Mouse (Mus musculus) urinary bladder, postnatal 25 days (tissue): Measurements from ENCODE around the gene Gm11992.

Source experiments
- DNase-seq: peaks from one replicate; pipeline ENCODE4 v3.0.0; 2022; ENCODE audit warnings: low spot score

The Gm11992 gene

DNA sequence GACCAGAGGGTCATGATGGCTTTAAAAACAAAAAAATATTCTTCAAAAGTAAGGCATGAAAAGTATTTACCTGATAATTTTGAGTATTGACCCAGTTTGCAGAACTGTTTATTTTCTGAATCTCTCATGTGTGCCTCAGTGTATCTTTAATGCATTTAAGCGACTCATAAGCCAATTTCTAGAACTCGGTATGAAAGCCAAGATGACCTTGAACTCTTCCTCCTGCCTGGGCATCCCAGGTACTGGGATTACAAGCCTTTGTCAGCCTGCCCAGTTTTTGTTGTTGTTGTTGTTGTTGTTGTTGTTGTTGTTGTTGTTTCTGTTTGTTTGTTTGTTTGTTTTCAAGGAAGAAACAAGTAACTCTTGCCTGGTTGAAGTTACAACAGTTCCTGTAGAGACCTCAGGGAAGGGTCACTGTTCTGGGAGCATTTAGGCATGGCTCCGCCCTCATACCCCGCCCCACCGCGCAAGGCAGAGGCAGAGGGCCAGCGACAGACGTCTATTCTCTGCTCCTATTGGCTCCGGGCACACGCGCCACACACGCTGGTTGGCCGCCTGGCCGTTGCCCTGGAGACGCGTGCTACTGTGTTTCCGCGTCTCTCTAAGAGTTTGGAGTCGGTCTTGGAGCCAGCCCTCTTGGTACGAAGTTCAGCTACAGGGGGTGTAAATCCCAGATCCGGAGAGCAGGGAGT, at the start of gene Gm11992:
Gene Gm11992 (plus strand): TSS at position 584 of the 692 bp plus-strand sequence.
- DNase-seq = peak; percentile 72

DNA sequence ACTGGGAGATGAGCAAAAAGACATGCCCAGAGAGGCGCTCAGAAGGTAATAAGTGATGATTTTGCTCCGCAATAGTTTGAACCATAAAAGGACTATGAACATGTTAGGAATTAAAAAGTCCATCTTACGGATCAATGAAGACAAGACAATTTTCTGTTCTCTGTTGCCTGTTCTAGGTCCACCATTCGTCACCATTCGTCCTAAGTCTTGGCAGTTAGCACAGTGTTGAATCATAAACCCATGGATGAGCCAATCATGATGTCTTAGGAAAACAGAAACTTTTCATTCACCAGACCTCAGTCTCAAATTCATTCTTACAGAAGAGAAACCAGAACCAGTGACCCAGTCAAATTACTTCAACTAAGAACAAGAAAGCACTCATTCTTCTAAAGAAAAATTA, 39.6 kb upstream of the Gm11992 start:
- no peak for DNase-seq

DNA sequence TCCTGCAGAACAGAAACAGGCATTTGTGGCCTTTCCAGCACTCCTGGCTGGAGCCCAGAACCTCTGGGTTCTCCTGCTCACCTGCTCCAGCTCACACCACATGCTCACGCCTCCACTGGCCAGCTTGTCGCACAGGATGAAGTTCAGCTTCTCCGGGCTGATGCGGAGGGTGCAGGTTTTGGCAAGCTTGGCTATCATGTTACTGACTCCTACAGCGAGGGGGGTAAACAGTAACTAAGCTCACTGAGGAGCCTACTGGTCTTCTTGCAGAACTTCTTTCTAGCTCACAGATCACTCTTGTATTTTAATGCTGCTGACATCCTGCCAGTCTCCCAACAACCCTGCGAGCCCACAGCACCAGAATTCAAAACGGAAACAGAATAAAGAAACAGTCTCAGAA, 38.0 kb upstream of the Gm11992 start:
- peak; percentile 15 for DNase-seq

DNA sequence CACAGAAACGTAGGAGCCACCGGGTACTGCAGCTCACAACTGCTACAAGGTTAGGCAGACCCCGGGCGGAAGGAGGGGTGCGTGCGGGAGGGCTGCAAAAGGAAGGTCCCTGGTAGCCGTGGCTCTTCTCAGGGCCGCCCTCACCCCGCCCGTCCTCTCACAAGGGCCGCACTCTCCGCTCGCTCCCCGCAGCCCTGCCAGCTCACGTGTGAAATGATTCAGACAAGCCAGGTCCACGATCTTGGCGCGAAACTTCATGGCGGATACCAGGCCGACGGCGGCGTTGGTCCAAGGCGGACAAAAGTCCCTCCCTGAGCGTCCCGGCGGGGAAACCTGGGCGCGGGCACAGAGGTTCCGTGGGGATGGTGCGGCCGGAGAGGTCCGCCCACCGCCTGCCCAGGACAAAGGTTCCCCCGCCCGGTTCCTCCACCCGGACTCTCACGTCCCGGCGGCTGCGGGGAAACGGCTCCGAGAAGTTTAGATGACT, 37.5 kb upstream of the Gm11992 start, which contains the start of gene Hus1:
Gene Hus1 (minus strand): TSS at position 339 of the 487 bp plus-strand sequence.
- DNase-seq = peak; percentile 88

DNA sequence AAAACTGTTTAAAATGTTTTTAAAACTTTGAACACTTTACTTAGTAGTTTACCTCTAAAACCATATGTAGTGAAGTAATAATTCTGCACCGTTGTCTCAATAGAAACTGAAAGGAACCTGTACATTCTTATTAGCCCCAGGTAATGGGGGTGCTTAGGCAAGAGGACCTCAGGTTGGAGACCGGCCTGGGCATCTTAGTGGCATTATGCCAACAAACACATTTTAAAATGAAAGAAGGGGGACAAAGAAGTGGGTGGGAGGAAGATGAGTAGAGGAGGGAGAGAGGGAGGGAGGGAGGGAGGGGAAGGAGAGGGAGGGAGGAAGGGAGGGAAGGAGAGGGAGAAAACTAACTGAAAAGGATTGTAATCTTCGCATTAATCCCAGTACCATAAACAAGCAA, 37.0 kb upstream of the Gm11992 start:
- no peak for DNase-seq

DNA sequence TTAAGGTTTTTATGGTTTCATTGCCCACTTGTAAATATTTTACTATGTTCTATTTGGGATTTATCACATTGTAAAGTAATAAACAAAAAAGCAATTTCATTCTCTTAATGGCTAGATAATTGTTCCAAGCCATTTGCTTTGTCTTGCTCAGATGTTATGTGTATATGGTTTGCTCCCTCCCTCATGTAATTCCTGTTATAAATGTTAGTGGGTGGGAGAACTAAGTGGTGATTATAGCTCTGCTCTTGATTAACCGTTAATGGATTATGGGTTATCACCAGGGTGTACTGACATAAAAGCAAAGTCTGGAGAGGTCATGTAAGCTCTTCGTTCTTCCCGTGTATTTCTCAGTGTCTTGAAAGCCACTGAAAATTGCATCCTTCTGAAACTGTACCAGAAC, 33.7 kb upstream of the Gm11992 start:
- no peak for DNase-seq

DNA sequence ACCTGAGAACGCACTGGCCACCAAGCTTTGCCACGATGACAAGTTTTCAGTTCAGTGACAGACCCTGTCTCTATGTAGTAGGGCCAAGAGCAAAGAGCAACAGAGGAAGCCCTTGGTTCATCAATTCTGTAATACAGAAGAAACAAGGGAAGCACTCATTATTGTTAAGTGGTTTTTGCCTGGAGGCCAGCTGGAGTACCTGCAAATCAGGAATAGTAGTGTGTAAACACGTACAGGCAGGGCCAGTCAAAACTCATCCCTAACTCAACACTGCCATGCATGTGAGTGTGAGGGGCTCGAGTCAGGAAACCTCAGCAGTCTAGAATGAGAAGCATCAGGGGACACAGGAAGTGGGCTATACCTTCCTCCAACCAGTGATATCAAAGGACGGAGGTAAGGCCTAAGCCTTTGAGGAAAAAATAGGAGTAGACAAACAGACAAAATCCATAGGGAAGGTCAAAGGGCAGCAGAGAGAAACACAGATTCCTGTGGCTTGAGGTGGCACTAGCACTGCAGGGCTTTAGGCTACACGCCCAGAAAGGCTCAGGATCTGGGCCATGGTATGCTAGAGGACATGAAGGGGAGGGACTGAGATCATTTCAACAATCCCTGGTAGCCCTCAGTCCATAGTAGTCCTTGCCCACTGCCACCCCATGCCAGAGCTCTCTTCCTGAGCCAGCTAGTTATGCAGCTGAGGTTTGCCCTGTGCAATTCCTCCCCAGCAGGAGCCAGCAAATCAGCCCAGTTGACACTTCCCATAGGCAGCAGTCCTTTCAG, 29.7 kb upstream of the Gm11992 start:
- no peak for DNase-seq

DNA sequence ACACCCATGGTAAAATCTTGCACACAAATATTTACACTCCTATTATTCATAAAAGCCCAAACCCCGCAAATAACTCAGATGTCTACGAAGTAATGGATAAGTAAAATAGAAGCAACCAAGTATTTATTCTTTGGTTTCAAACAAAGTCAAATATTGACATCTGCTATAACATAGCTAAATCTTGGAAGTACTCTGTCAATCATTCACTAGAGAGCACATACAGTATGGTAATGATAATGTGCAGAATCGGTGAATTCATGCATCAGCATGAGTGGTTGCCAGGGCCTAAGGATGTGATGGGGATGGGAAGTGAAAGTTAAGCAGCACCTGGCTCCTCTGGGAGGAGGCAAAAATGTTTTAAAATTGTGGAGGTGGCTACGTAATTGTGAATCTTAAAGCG, 28.2 kb upstream of the Gm11992 start:
- no peak for DNase-seq

DNA sequence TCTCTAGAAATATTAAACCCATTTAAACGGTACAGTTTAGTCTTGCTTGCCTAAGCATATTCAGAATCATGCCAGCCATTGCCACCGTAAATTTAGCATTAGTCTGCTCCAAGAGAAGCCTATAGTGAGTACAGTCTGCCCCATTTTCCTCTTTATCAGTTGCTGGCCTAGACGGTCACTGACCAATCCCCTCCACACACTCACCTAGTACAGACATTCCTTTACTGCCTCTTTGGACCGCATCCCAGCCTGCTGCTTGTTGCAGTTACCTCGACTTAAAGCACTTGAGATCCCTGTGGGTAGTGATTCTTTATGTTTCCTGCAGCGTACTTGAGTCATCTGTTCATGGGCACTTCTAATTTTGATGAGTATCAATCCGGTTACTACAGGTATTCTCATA, 23.6 kb upstream of the Gm11992 start:
- no peak for DNase-seq

DNA sequence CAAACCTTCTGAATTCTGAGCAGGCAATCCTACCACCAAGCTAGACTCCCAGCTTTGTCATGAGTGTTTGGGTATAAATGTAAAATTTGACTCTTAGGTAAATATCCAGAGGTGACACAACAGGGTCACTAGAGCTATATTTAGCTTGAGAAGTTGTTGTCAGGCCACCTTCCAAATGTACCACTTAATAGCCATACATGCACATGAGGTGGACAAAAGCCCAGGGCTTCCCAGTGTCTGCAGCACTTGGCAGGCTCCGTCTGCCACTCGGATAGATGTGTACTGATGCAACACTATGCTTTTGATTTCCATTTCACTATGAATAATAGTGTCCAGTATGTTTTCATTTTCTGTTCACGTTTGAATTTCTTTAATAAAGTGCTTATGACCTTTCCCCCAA, 23.2 kb upstream of the Gm11992 start:
- DNase-seq = no peak

DNA sequence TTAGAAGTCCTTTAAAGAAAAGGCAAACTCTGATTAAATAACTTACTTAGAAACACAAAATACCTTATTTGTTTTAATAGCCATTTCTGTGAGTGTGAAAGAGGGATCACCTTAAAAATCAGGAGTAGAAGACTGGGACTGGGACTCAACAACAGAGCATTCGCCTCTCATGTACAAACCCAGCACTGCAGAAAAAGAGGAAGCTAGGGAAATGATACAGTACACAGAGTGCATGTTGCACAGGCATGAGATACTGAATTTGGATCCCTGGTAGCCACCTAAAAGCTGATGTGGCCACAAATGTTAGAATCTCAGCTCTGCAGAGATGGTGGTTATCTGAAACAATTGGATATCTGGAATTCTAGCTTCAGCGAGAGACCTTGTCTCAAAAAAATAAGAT, 16.9 kb upstream of the Gm11992 start:
- DNase-seq = no peak

DNA sequence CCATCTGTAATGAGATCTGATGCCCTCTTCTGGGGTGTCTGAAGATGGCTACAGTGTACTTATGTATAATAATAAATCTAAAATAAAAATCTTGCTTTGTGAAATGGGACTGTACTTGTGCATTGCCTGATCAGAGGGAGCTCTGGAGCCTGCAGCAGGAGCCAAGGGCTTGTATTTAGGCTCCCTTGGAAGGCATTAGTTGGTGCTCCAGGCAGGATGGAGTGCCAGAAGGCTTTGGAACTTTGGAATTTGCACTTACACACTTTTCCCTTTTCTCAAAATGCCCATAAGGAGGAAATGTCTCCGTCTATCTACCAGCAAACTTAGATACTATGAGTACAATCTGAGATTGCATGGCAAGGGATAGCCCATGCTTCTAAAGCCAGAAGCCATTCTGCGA, 1.8 kb upstream of the Gm11992 start:
- DNase-seq = no peak

DNA sequence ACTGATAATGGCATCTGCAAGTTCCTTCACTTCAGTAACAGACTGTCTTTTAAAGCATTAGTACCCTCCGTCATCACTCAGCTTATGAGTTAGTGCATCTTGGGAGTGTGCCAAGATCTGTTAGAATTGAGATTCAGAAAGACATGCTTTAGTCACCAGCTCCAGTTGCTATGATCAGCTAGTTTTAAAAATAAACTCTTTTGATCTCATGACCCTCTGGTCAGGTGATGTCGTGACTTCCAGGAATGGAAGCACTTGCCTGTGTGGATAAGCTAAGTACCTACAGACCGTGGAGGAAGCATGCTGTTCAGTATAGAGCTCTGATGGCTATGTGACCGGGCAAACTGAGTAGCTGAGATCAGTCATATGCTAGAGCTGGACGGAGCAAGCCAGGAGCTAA, 1.4 kb upstream of the Gm11992 start:
- DNase-seq = no peak

DNA sequence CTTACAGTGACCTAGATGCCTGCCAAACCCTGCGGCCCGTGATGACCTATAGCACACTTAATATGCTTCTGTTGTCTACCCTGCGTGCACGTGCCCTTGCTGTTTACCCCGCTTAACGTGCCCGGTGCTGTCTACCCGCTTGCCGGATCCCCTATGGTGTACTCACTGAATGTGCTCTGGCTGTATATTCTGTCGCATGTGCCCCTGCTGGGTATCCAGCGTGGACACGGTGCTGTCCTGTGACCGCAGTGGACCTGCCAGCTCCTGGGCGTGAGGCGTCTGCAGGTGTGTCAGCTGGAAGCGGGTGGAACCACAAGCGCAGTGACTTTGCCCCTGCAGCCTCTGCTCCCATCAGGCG, 288 bp downstream of the Gm11992 start, which contains the start of gene Sun3:
Gene Sun3 (minus strand): TSS at position 289 of the 358 bp plus-strand sequence.
- DNase-seq = no peak

DNA sequence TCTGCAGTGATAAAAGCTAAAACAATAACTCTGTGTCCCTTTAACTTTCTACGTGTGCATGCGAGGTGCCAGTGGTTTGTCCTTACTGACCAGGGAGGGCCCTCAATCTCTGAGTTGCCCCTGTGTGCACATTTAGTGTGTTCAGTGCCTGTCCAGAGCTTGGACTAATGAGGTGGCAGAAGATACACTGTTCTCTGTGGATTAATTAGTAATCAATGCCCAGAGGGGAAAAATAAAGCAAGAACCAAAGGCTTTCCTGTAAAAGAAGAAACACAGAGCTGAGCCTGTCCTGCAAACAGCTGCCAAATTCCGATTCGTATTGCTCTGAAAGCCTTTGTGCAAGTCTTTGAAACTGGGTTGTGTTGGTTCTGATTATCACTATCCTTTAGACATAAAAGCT, 1.8 kb downstream of the Gm11992 start:
- DNase-seq = no peak

DNA sequence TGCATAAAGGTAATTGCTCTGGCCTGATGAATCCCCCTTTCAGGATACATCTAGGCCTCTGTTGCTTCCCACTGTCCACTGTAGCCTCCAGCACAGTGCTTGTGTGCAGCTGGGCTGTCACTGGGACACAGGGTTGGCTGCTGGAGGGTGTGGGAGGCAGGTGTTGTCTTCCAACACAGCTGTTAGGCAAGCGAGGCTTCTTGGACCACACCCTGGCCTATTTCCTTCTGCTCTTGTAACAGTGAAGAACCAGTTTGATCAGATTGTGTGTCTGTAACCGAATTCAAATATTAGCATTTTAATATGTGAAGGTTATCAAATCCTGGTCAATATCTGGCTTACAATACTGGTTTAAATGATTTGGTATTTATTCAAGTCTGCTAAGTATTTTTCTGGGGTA, 3.5 kb downstream of the Gm11992 start:
- no peak for DNase-seq

DNA sequence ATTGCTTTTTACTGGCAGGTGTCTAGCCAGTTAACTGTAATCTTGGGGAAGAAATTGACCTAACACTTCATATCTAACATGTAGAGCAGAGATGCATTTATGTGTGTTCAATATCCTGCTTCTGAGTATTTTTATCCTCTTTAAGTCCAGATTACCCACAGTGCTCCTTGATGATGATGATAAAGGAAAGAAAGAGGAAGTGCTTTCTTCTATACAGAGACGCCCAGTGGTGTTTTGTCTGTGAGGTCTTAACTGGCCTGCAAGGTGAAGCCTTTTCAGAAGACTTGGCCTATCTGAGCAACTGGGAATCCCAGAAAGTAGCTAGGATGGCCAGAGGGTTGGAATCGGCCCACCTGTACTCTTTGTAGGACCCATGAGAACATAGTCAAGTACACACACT, 8.5 kb downstream of the Gm11992 start:
- DNase-seq = no peak

DNA sequence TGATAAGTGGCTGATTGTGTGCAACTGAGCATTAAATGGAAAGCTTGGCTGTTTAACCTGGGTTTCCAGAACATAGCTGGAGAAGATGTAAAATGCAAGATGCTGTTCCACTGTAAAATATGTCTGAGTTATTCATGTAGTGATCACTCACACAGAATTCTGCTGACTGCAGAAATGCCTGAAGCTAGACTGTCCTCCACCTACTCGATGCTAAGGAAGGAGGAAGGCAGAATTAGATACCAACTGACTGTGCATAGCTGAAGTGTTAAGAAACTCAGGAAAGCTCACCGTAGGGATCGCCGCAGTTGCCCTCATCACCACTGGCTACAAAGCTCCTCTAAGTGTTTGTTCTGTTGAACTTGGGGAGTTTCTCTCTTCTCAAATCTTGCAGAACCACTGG, 9.3 kb downstream of the Gm11992 start:
- DNase-seq = no peak

DNA sequence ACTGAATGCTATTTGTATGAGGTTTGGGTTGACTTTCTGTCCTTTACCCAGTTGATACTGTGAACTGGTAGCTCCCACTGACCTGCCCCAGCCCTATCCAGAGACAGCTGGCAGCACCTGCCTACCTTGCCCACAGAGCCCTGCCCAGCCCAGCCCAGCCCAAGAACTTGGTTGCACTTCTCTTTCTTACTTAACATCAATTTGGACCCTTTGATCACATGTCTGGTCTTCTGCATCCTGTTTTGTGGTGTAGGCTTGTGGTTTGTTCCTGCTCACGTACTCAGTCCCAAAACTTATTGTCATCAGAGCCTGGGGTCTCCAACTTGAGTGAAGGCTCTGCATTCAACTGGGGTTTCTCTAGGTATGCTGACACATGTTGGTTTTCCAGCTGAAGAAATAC, 11.6 kb downstream of the Gm11992 start:
- no peak for DNase-seq

DNA sequence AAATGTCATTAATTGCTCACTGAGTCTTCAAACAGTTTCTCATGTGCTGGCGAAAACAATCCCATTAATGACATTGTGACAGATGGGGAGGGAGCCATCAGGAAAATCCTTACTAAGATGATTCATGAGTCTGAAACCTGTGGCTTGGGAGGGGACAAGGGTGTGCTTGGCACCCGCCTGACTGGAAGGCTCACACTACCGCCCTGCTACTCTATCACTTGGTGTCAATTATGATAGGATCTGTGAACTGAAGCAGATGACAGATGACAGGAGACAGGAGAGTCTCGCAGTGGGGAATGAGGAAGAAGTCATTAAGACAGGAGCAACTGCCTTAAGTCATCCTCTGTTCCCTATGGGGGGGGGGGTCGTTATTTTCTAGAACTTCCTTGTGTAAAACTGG, 12.1 kb downstream of the Gm11992 start:
- no peak for DNase-seq

DNA sequence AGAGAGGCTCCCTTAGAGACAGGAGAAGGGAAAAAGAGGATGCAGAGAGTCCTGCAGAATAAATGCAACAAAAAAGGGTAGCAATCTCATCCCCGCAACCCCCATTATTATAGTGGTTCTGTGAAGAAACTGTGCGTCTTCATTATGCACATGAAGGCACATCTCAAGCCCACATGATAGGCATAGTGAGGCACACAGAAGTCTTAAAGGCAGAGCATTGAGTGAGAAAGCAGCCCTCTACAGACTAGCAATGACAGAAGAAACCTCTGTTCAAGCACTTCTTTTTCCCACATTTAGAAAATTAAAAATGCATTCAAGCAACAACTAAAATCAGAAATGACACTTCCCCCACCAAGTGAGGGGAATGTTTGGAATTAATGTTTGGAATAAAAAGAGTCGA, 28.1 kb downstream of the Gm11992 start:
- no peak for DNase-seq

DNA sequence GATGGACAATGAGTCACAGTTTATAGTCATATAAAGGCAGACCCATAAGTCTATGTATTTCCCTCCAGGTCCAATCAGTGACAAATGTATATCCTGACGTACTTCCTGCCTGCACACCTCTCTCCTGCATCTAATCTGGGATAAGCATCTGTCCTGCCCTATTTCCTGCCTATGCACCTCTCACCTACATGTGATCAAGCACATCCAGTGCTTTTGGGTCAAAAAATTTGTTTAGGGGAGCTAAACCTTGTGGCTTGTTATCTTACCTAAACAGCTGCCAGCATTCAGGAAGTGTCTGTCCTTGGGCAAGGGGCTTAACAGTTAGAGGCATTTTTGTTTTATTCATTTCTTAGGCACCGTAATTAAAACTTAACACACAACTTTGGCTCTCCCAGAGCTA, 64.8 kb downstream of the Gm11992 start:
- DNase-seq = no peak

DNA sequence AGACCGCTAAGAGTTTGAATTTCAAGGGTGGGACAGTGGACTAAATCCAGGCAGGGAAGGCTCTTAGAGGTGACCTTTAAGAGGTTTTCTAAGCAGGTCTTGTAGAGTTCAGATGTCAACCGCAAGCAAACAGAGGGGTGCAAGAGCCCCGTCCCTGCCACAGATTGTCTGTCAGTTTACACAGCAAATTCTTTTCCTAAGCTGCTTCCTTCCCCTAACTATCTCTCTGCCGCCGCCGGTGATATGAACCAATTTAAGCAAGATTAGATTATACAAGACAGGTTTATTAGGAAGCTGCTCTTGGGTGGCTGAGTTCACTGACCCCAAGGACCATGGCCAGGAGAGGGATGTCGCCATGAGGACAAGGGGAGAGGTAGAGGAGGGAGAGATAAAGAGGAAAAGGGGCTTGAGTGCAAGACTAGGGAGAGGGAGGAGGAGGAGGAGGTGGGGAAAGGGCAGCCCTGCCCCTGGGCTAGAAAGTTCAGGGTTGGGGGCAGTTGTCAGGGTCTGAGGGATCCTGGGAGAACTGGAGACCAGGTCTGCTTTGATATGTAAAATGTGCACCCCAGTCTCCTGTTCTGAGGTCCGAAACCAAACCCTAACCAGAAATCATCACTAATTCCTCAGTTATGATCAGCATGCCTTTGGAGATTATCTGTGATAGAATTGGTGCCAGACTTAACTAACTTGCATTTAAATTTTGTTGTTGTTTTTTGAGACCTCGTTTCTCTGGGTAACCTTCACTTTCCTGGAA, 67.2 kb downstream of the Gm11992 start:
- DNase-seq = no peak
